ENCODE assay signal across 8 mouse cellular contexts in genomic region chr9:64021853-64022561, GRCm38 (mm10). TPM values are rescaled to one million over a fixed set of nuclear protein-coding genes. Genes with fewer than 3 reads are reported as not detected.
DNase-seq lines count a peak whose midpoint lies in the region; ATAC-seq and TF ChIP-seq lines count a peak whose summit lies in the region.

TSS of gene Smad6 (minus strand) at chr9:64022059.

- TF ChIP-seq EP300 in liver, embryonic 14.5 days (IDR thresholded peaks at IDR 0.05; ENCODE audit: low read depth) = no peak

- H3K36me3 ChIP-seq in forebrain, embryonic 11.5 days (ENCODE audit: control insufficient read depth, insufficient read depth, low read length) = no peaks in the 10 kb centered on the region
- no peaks in the 10 kb centered on the region for H3K36me3 ChIP-seq in heart, embryonic 15.5 days
- no peaks in the 10 kb centered on the region for H3K36me3 ChIP-seq in liver, embryonic 14.5 days (replicated peaks; ENCODE audit: control insufficient read depth, insufficient read depth, low read depth)

- H3K4me2 ChIP-seq in forebrain, embryonic 11.5 days (ENCODE audit: low read depth, low read length, severe bottlenecking) = peak within 1 kb of the TSS; percentile 94
- H3K4me2 ChIP-seq in heart, embryonic 15.5 days = peak within 1 kb of the TSS; percentile 84
- H3K4me2 ChIP-seq in liver, embryonic 14.5 days (ENCODE audit: low read depth) = peak within 1 kb of the TSS; percentile 96

- WGBS in forebrain, embryonic 11.5 days = under 1% methylated on average over 60 of the region's 60 CpGs
- WGBS in heart, embryonic 15.5 days = under 1% methylated on average over 60 of the region's 60 CpGs
- under 1% methylated on average over 57 of the region's 60 CpGs for WGBS in liver, embryonic 14.5 days (ENCODE audit: insufficient replicate concordance)

- DNase-seq in CD4-positive, CD25-positive, alpha-beta regulatory T cell, adult 2 months (ENCODE audit: low read depth, low spot score) = peak; percentile 77
- peak; percentile 80 to 90 for DNase-seq in adrenal gland, postnatal 4 days (ENCODE audit: low spot score in 2 of 2)
- peak; percentile 97 for DNase-seq in forebrain, embryonic 11.5 days (ENCODE audit: low spot score)
- peak; percentile 95 to 98 for DNase-seq in kidney, postnatal 25 days
- DNase-seq in liver, embryonic 14.5 days (ENCODE audit: low read depth in 3 of 3, low spot score in 3 of 3) = peak; percentile 69 to 72 (median 70)
- peak; percentile 92 for DNase-seq in neural tube, embryonic 10.5 days (ENCODE audit: extremely low spot score, low spot score)
- peak; percentile 82 for DNase-seq in testis, postnatal 10 days (ENCODE audit: low spot score)

- peak within 1 kb of the TSS; percentile 60 for H3K4me3 ChIP-seq in forebrain, embryonic 11.5 days (ENCODE audit: low read depth, low read length)
- peak within 1 kb of the TSS; percentile 83 for H3K4me3 ChIP-seq in heart, embryonic 15.5 days
- peak within 1 kb of the TSS; percentile 61 to 64 for H3K4me3 ChIP-seq in liver, embryonic 14.5 days (ENCODE audit: insufficient read depth in 1 of 2, low read depth in 2 of 2, low read length in 2 of 2)

- no peaks in the 10 kb centered on the region for H3K9me3 ChIP-seq in forebrain, embryonic 11.5 days (ENCODE audit: control insufficient read depth, low read length)
- no peaks in the 10 kb centered on the region for H3K9me3 ChIP-seq in heart, embryonic 15.5 days (replicated peaks)
- H3K9me3 ChIP-seq in liver, embryonic 14.5 days (ENCODE audit: control insufficient read depth, low read length) = no peaks in the 10 kb centered on the region

- peak within 1 kb of the TSS; percentile 93 for H3K27ac ChIP-seq in forebrain, embryonic 11.5 days (ENCODE audit: low read depth, low read length)
- peak within 1 kb of the TSS; percentile 95 for H3K27ac ChIP-seq in heart, embryonic 15.5 days
- peak within 1 kb of the TSS; percentile 60 for H3K27ac ChIP-seq in liver, embryonic 14.5 days

- H3K4me1 ChIP-seq in forebrain, embryonic 11.5 days (replicated peaks; ENCODE audit: control insufficient read depth, insufficient read depth, low read length) = peaks cover 38% of the 10 kb centered on the region
- H3K4me1 ChIP-seq in heart, embryonic 15.5 days (replicated peaks) = peaks cover 43% of the 10 kb centered on the region
- H3K4me1 ChIP-seq in liver, embryonic 14.5 days (replicated peaks; ENCODE audit: control insufficient read depth in 2 of 2, insufficient read depth in 2 of 2, low read length in 1 of 2) = peaks cover 41 to 44% of the 10 kb centered on the region in 2 experiments

- peak within 1 kb of the TSS; percentile 93 for H3K9ac ChIP-seq in forebrain, embryonic 11.5 days (ENCODE audit: low read length)
- H3K9ac ChIP-seq in heart, embryonic 15.5 days = peak within 1 kb of the TSS; percentile 96
- peak within 1 kb of the TSS; percentile 69 for H3K9ac ChIP-seq in liver, embryonic 14.5 days (replicated peaks)

- TF ChIP-seq CTCF in liver, embryonic 14.5 days (IDR thresholded peaks at IDR 0.05; ENCODE audit: low read depth) = 0 out of 2 replicates have a peak, but pooled peaks have one; percentile 10

- H3K27me3 ChIP-seq in forebrain, embryonic 11.5 days (ENCODE audit: control insufficient read depth, insufficient read depth, low read length) = peaks cover 9% of the 10 kb centered on the region
- H3K27me3 ChIP-seq in heart, embryonic 15.5 days = no peaks in the 10 kb centered on the region
- peaks cover 42% of the 10 kb centered on the region for H3K27me3 ChIP-seq in liver, embryonic 14.5 days (ENCODE audit: control insufficient read depth, insufficient read depth, low read length)

- ATAC-seq in forebrain, embryonic 11.5 days (replicated peaks; ENCODE audit: low FRiP score) = peak; percentile 61
- ATAC-seq in heart, embryonic 15.5 days (replicated peaks; ENCODE audit: insufficient number of reproducible peaks, insufficient read depth, low FRiP score, low read depth) = peak; percentile 72
- ATAC-seq in liver, embryonic 14.5 days (ENCODE audit: insufficient read depth) = peak; percentile 9; the same call in 1 of the 2 replicates

RNA-seq across cellular contexts. Expression of gene Smad6, which starts in this region (rescaled TPM):
- 10 to 100 TPM; 28.8 to 32.9 TPM for total RNA-seq in adrenal gland, postnatal 4 days (2021)
- 6.5 and 7.4 TPM in 2 replicates for polyA plus RNA-seq in forebrain, embryonic 11.5 days (2014; fragmentation: Nextera tagmentation; extraction: Ambion mirVana)
- 16.4 and 19.8 TPM in 2 replicates for polyA plus RNA-seq in heart, embryonic 15.5 days (2015; fragmentation: Nextera tagmentation; extraction: Ambion mirVana)
- polyA plus RNA-seq in liver, embryonic 14.5 days (2012; rRNA removed) = 3.9 and 5.2 TPM in 2 replicates
- polyA plus RNA-seq in liver, embryonic 14.5 days (2014; fragmentation: Nextera tagmentation; extraction: Ambion mirVana) = 1.8 and 2.1 TPM in 2 replicates

Comparison
In these comparisons a context has a peak if more than half of its experiments do, and no peak if none do; other contexts are left out.
1. Peak in every context shown above with its lines: DNase-seq, ATAC-seq, H3K4me3 ChIP-seq and H3K27ac ChIP-seq.
2. ATAC-seq: peak in every context shown above with its lines; median percentile 72 in heart, embryonic 15.5 days; 61 in forebrain, embryonic 11.5 days; 9 in liver, embryonic 14.5 days.